Mouse (Mus musculus) kidney, postnatal 14 days (tissue): ENCODE measurements around the gene Krt76.

Experiments
- DNase-seq: peaks from one replicate; pipeline ENCODE4 v3.0.0; 2022; ENCODE audit warnings: mixed read lengths

Krt76 gene

GRCm38 (mm10) chr15:101892820-101893219, at the start of gene Krt76:
Gene Krt76 (minus strand): TSS chr15:101892920.
- no peak for DNase-seq

GRCm38 (mm10) chr15:101941948-101942347, 49.2 kb upstream of the Krt76 start:
- no peak for DNase-seq

GRCm38 (mm10) chr15:101940274-101940829, 47.6 kb upstream of the Krt76 start, which contains the start of gene Krt79:
Gene Krt79 (minus strand): TSS chr15:101940324.
- no peak for DNase-seq

GRCm38 (mm10) chr15:101938600-101939308, 46.0 kb upstream of the Krt76 start:
- peak; percentile 19 for DNase-seq

- no peak for DNase-seq
These were observed 40.3 kb upstream of the Krt76 start for GRCm38 (mm10) chr15:101933024-101933423.

GRCm38 (mm10) chr15:101929666-101930065, 36.9 kb upstream of the Krt76 start:
- DNase-seq = peak; percentile 27

- no peak for DNase-seq
These were observed 36.4 kb upstream of the Krt76 start for GRCm38 (mm10) chr15:101929087-101929486.

- DNase-seq = peak; percentile 87
These were observed 34.8 kb upstream of the Krt76 start for GRCm38 (mm10) chr15:101927340-101928080.

GRCm38 (mm10) chr15:101925041-101925440, 32.3 kb upstream of the Krt76 start:
- DNase-seq = no peak

- DNase-seq = no peak
These were observed 31.9 kb upstream of the Krt76 start, which contains the start of gene Krt4 for GRCm38 (mm10) chr15:101924635-101925034. Gene Krt4 (minus strand): TSS chr15:101924735.

- DNase-seq = no peak
These were observed 29.6 kb upstream of the Krt76 start for GRCm38 (mm10) chr15:101922296-101922695.

GRCm38 (mm10) chr15:101916072-101916471, 23.4 kb upstream of the Krt76 start:
- DNase-seq = no peak

- no peak for DNase-seq
These were observed 12.1 kb upstream of the Krt76 start for GRCm38 (mm10) chr15:101904849-101905248.

GRCm38 (mm10) chr15:101902171-101903149, 9.7 kb upstream of the Krt76 start:
- peak; percentile 12 for DNase-seq

- no peak for DNase-seq
These were observed 2.5 kb upstream of the Krt76 start for GRCm38 (mm10) chr15:101895216-101895615.

GRCm38 (mm10) chr15:101879776-101880175, 12.9 kb downstream of the Krt76 start:
- DNase-seq = peak; percentile 13

- no peak for DNase-seq
These were observed 14.7 kb downstream of the Krt76 start for GRCm38 (mm10) chr15:101878041-101878440.

GRCm38 (mm10) chr15:101874383-101874782, 18.3 kb downstream of the Krt76 start:
- DNase-seq = no peak

- no peak for DNase-seq
These were observed 19.5 kb downstream of the Krt76 start for GRCm38 (mm10) chr15:101873231-101873630.

GRCm38 (mm10) chr15:101869431-101869830, 23.3 kb downstream of the Krt76 start, which contains the start of gene Krt77:
Gene Krt77 (minus strand): TSS chr15:101869705.
- DNase-seq = no peak

GRCm38 (mm10) chr15:101866754-101867153, 26.0 kb downstream of the Krt76 start:
- DNase-seq = no peak

- DNase-seq = peak; percentile 7
These were observed 32.1 kb downstream of the Krt76 start for GRCm38 (mm10) chr15:101860421-101861130.
